Mouse (Mus musculus) lung, adult 2 months (tissue): ENCODE measurements at regions not wholly inside any gene's neighbourhood (a gene's known extent, or its start where the extent isn't known, plus 50 kb on each side); places are given as distances from the start of the nearest gene placed in this dataset.
A peak's percentile ranks its signal among the peaks of the same experiment; 100 is the strongest.

Source experiments
- CTCF ChIP-seq: fragments of 200-500 bp; IDR thresholded peaks from 2 replicates; pipeline ENCODE4 v1.5.1; 2011; ENCODE audit warnings: mild to moderate bottlenecking, low read length, control low read depth; ENCODE audit not compliant: insufficient read depth
- POLR2A ChIP-seq: fragments of 200-500 bp; IDR thresholded peaks from 2 replicates; pipeline ENCODE4 v1.6.1; 2011; ENCODE audit warnings: low read depth, mild to moderate bottlenecking, control low read depth, low read length, borderline replicate concordance; ENCODE audit errors: extremely low read depth

DNA sequence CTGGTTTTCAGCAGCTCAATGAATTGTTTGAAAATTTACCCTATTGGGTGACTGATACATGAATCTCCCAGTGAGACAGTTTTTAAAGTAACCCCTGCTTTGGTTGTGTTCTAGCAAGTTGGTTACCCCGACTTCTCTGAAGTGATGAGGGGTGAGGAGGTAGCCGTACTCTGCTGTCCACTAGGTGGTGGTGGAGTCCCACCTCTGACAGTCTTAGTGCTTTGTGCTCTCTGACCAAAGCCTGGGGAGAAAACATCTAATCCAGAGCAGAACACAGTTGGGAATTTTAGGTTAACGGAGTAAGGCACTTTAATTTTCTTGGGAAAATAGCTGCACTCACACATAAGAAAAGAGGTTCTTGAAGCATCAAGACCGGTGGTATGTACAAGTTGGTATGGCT is 624.1 kb downstream of the Ets1 start:
- TF ChIP-seq CTCF (peak; percentile 60), POLR2A (no peak)
